Mouse (Mus musculus): ENCODE results near the gene H2afy. TPM values are rescaled to one million over a fixed set of nuclear protein-coding genes. Genes with fewer than 3 reads are reported as not detected.

The H2afy gene
- polyA plus RNA-seq, 1 experiment from 2014 or later, result 645 TPM

DNA sequence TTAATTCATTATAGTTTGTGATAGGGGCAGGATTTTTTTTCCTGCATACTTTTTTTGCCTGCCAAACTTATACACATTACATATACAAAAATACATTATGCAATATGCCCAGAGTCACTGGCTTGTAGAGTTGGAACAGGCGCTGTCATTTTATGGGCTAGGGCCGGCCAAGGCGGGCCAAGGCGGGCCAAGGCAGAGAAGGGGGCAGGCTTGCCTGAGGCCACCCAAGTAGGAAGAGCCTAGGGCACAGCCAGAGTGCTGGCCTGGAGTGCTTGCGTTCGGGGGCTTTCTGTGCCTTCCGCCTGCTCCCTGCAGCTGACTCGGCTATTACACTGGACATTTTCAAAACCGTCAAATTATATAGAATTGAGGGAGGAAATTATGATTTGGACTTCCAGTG, 34.0 kb downstream of the H2afy start:
- Histone ChIP-seq H3K27ac (no peak overlapping the region), H3K4me1 (peaks cover 41% of the 10 kb centered on the region), H3K36me3 (peaks cover 90% of the 10 kb centered on the region), H3K4me3 (no peak overlapping the region), H3K9me3 (replicated peaks) (no peaks in the 10 kb centered on the region), H3K27me3 (ENCODE audit: low read depth, poor library complexity, severe bottlenecking) (no peaks in the 10 kb centered on the region)
- WGBS, result 63% methylated on average over 9 of the region's 9 CpGs
- DNase-seq (ENCODE audit: low spot score), result no peak

DNA sequence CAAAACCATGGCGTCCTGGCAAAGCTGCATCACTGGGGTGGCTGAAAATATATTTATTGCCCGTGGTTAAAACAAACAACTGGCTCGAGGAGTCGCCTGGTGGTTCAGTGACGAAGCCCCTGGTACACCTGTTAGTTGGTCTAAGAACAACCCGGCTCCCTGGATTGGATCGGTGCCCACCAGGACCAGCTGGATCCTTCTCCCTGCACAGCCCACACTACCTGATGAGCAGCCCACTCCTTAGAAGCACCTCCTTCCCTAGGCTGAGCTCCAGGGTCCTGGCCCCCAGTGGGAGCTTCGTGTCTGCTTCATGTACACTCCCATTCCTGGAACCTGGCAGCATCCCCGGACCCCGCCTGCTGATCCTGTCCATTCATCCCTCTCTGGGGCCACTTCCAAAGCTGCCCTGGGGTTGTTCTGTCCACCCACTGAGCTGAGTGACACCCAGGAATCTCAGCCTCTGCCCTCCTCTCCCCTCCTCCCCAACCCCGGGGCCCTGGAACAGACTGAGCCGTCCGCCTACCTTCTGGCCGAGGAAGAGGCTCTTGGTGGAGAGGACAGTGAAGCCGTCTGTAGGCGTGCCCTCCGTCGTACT, 40.5 kb downstream of the H2afy start:
- H3K9me3 ChIP-seq (replicated peaks), result no peaks in the 10 kb centered on the region
- DNase-seq (ENCODE audit: low spot score), result no peak
- no peak overlapping the region for H3K27ac ChIP-seq
- H3K4me1 ChIP-seq, result 0 out of 2 replicates have a peak, but pooled peaks cover 4% of the 10 kb centered on the region
- H3K36me3 ChIP-seq, result peaks cover 90% of the 10 kb centered on the region
- no peak overlapping the region for H3K4me3 ChIP-seq
- H3K27me3 ChIP-seq (ENCODE audit: low read depth, poor library complexity, severe bottlenecking), result no peaks in the 10 kb centered on the region
- 92% methylated on average over 18 of the region's 18 CpGs for WGBS

DNA sequence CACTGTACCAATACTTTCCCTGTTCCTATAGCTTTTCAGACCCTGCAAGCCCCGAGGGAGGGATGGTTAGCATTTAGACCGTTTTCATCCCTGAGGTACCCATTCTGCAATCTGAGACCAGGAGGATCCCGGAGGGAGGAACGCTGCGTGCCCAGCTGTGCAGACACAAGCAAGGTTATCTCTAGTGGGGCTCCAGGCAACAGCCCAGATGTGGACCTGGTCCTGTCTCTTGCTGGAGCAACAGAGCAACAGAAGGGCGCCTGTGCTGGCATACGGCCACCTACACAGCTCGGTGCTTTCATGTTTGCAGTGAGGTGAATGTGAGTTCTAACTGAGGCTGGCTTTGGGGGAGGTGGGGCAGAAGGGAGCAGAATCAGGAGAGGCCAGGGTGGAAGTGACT, 41.6 kb downstream of the H2afy start:
- Histone ChIP-seq H3K36me3 (peaks cover 90% of the 10 kb centered on the region), H3K27me3 (ENCODE audit: low read depth, poor library complexity, severe bottlenecking) (no peaks in the 10 kb centered on the region), H3K4me3 (no peak overlapping the region), H3K4me1 (0 out of 2 replicates have a peak, but pooled peaks cover 4% of the 10 kb centered on the region), H3K9me3 (replicated peaks) (no peaks in the 10 kb centered on the region), H3K27ac (0 out of 2 replicates have a peak overlapping the region, but pooled peaks have one; percentile 6)
- DNase-seq (ENCODE audit: low spot score), result no peak
- whole genome bisulfite sequencing, result 87% methylated on average over 8 of the region's 8 CpGs

DNA sequence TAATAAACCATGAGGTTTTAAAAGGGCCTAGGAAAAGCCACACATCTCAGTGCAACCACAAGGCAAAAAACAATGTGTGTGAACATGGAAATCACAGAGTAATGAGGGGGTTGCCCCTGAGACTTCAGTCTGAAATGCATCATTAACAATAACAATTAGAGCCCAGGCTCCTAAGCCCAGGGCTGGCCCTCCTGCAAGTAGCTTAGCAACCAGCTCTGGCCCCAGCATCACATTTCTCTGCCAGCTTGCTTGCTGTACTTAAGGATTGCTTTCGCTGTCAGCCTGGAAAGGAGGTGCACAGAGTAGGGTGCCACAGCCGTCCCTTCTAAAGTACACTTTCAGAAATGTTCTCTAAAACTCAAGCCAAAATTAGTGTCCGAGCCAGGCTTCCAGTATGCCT, 42.5 kb downstream of the H2afy start:
- H3K27me3 ChIP-seq (ENCODE audit: low read depth, poor library complexity, severe bottlenecking), result no peaks in the 10 kb centered on the region
- DNase-seq (ENCODE audit: low spot score), result no peak
- H3K27ac ChIP-seq, result no peak overlapping the region
- H3K4me1 ChIP-seq, result 0 out of 2 replicates have a peak, but pooled peaks cover 4% of the 10 kb centered on the region
- no peak overlapping the region for H3K4me3 ChIP-seq
- H3K9me3 ChIP-seq (replicated peaks), result no peaks in the 10 kb centered on the region
- peaks cover 95% of the 10 kb centered on the region for H3K36me3 ChIP-seq
- 91% methylated on average over 3 of the region's 3 CpGs for WGBS

DNA sequence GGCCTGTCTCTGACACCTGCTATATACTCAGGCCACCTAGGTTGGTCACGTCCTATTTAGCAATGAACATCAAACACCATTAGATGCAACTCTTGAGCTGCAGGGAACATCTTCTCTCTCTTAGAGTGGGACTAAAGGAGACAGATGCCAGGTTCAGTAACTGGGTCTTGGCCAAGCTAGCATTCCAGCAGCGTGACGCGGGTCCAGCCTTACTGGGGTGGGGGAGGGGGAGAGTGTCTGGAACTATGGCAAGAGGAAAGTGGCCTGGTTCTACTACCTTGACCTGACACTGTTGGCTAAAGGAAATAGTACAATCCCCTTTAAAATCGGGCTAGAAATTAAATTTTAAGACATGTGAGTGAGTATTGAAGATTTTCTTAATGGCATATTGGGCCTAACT, 43.6 kb downstream of the H2afy start:
- Histone ChIP-seq H3K27ac (no peak overlapping the region), H3K4me3 (no peak overlapping the region), H3K36me3 (peaks cover 100% of the 10 kb centered on the region), H3K4me1 (peaks cover 4% of the 10 kb centered on the region; the same call in 1 of the 2 replicates), H3K9me3 (replicated peaks) (no peaks in the 10 kb centered on the region), H3K27me3 (ENCODE audit: low read depth, poor library complexity, severe bottlenecking) (no peaks in the 10 kb centered on the region)
- 91% methylated on average over 5 of the region's 5 CpGs for WGBS
- DNase-seq (ENCODE audit: low spot score), result no peak

DNA sequence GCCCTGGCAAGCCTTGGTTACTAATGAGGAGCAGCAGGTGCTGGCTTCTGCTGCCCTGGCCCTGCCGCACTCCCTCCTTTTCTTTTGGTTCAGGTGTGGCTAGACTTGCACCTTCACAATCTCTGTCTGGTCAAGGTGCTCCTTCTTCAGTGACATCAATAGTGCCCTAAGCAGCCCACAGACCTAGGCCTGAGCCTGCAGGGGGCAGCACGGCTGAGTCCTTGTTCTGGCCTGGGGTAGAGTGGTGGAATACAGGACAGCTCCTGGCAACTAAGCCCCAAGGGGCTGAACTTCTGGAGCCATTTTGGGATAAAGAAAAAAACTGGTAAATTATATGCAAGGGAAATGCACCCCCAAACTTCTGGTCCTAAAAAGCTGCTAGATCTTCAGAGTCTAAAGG, 45.6 kb downstream of the H2afy start:
- no peak overlapping the region for H3K4me3 ChIP-seq
- no peak overlapping the region for H3K27ac ChIP-seq
- no peak for DNase-seq (ENCODE audit: low spot score)
- peaks cover 100% of the 10 kb centered on the region for H3K36me3 ChIP-seq
- no peaks in the 10 kb centered on the region for H3K27me3 ChIP-seq (ENCODE audit: low read depth, poor library complexity, severe bottlenecking)
- H3K4me1 ChIP-seq, result peaks cover 7% of the 10 kb centered on the region
- H3K9me3 ChIP-seq (replicated peaks), result no peaks in the 10 kb centered on the region
- whole genome bisulfite sequencing, result 90% methylated on average over 2 of the region's 2 CpGs

DNA sequence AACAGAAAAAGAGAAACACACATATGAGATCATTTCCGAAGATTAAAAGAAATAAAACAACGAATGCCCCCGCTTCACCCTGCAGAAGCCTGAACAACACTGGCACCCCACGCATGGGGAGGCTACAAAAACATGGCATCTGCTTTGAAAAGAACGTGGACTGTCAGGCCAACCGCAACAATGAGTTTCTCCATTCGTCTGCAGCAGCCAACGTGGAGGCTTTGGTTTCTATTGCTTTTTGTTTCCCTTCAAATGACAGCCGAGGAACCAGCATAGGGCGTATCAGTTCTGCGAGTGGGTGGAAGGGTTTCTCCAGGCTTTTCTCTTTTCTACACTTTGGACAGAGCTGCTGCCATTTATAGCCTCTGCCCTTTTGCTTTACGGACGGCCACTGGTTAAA, 47.6 kb downstream of the H2afy start:
- H3K36me3 ChIP-seq, result peaks cover 100% of the 10 kb centered on the region
- no peaks in the 10 kb centered on the region for H3K27me3 ChIP-seq (ENCODE audit: low read depth, poor library complexity, severe bottlenecking)
- peaks cover 7% of the 10 kb centered on the region for H3K4me1 ChIP-seq
- H3K4me3 ChIP-seq, result no peak overlapping the region
- H3K27ac ChIP-seq, result no peak overlapping the region
- H3K9me3 ChIP-seq (replicated peaks), result no peaks in the 10 kb centered on the region
- WGBS, result 93% methylated on average over 13 of the region's 13 CpGs
- no peak for DNase-seq (ENCODE audit: low spot score)

DNA sequence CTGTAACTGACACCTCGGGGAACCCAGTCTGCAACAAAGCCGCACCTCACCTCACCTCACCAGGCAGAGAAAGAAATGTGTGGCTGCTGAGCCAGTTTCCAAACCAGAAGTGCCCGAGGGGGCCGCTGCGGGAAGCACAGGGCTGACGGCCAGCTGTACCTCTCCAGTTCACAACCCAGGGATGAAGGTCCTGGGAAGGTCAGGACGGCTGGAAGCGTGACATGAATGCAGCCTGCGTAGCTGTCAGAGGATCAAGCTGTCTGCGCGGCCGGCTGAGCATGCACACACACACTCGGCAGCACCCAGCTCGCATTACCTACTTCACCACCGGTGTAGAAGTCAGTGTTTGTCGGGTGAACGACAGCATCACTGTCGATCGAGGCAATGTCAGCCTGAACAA, 48.2 kb downstream of the H2afy start:
- WGBS, result 74% methylated on average over 19 of the region's 19 CpGs
- H3K27ac ChIP-seq, result no peak overlapping the region
- no peak for DNase-seq (ENCODE audit: low spot score)
- H3K4me3 ChIP-seq, result no peak overlapping the region
- H3K36me3 ChIP-seq, result peaks cover 100% of the 10 kb centered on the region
- no peaks in the 10 kb centered on the region for H3K9me3 ChIP-seq (replicated peaks)
- H3K27me3 ChIP-seq (ENCODE audit: low read depth, poor library complexity, severe bottlenecking), result no peaks in the 10 kb centered on the region
- H3K4me1 ChIP-seq, result peaks cover 7% of the 10 kb centered on the region

DNA sequence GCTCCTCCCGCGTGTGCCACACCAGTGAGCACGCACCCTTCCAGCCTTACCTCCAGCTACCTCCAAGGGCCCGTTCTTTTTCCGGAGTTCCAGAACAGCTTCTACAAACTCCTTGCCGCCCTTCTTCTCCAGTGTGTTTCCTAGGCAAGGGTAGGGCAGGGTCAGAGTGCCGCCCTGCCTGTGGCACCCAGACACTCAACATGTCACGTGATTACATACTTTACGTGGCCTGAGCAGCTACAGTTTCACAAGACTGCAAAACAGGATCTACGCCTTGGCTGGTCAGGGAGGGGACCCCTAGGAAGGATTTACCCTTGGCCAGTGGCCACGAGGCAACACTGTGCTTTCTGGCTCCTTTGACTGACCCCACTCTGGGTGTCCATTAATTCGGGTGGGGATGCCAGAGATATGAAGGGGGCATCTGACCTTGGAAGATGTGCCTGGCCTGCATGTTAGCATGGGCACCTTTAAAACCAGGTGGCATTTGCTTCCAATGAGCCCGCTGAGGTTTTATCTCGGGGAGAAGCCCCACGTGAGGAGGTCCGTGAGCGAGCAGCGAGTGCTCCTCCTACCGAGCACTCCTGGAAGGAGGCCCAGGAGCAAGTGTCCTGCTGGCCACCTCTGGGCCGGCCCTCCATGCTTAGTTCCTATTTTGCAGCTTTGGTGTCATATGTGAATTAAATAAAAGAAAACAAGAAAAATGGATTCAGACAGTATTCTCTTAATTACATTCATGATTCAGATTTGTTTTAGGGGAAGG, 51.8 kb downstream of the H2afy start:
- no peaks in the 10 kb centered on the region for H3K27me3 ChIP-seq (ENCODE audit: low read depth, poor library complexity, severe bottlenecking)
- peaks cover 100% of the 10 kb centered on the region for H3K36me3 ChIP-seq

DNA sequence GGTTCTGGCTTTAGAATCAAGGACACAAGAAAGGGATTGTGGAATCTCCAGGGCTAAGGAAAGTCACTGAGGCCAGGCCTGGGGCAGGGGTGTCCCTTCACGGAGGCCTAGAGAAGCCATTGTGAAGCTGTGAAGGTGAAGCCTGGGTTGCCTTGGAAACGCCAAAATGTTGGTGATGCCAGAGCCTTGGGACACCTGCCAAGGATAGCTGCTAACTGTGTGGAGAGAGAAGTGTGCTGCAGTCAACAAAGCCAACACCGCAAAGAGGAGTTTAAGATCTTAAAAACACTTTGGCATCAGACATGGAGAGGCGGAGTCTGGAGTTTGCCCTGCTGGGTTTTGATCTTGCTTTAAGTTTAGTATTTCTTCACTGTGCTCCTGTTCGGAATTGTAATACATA, 54.5 kb downstream of the H2afy start:
- 89% methylated on average over 5 of the region's 5 CpGs for WGBS
- Histone ChIP-seq H3K9me3 (replicated peaks) (no peaks in the 10 kb centered on the region), H3K4me3 (no peak overlapping the region), H3K27me3 (ENCODE audit: low read depth, poor library complexity, severe bottlenecking) (no peaks in the 10 kb centered on the region), H3K36me3 (peaks cover 100% of the 10 kb centered on the region), H3K27ac (no peak overlapping the region), H3K4me1 (peaks cover 18% of the 10 kb centered on the region; the same call in 1 of the 2 replicates)
- no peak for DNase-seq (ENCODE audit: low spot score)

More for the DNA sequence above, 51.8 kb downstream of the H2afy start:
- Histone ChIP-seq H3K4me1 (peaks cover 11% of the 10 kb centered on the region), H3K9me3 (replicated peaks) (no peaks in the 10 kb centered on the region), H3K27ac (no peak overlapping the region), H3K4me3 (no peak overlapping the region)
- no peak for DNase-seq (ENCODE audit: low spot score)
- WGBS, result 94% methylated on average over 20 of the region's 20 CpGs

DNA sequence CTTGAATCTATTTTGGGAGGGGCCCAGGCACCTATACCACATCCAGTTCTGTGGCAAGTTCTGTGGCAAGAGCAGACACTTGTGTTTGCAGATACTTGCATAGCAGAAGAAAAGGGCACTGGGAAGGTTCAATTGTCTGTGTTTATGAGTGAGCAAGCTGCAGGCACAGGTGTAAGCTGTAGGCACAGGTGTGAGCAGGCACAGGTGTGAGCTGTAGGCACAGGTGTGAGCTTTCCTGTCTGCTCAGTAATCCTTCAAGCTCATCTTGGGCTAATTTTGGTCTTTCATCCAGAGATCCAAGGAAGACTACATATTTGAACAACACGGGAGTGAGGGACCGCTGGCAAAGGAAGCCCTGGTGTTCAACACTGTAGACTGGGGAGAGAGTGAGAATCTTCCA, 56.5 kb downstream of the H2afy start:
- no peaks in the 10 kb centered on the region for H3K27me3 ChIP-seq (ENCODE audit: low read depth, poor library complexity, severe bottlenecking)
- H3K4me1 ChIP-seq, result peaks cover 34% of the 10 kb centered on the region
- no peak overlapping the region for H3K27ac ChIP-seq
- DNase-seq (ENCODE audit: low spot score), result no peak
- peaks cover 100% of the 10 kb centered on the region for H3K36me3 ChIP-seq
- H3K4me3 ChIP-seq, result no peak overlapping the region
- 100% methylated on average over 2 of the region's 2 CpGs for WGBS
- no peaks in the 10 kb centered on the region for H3K9me3 ChIP-seq (replicated peaks)

DNA sequence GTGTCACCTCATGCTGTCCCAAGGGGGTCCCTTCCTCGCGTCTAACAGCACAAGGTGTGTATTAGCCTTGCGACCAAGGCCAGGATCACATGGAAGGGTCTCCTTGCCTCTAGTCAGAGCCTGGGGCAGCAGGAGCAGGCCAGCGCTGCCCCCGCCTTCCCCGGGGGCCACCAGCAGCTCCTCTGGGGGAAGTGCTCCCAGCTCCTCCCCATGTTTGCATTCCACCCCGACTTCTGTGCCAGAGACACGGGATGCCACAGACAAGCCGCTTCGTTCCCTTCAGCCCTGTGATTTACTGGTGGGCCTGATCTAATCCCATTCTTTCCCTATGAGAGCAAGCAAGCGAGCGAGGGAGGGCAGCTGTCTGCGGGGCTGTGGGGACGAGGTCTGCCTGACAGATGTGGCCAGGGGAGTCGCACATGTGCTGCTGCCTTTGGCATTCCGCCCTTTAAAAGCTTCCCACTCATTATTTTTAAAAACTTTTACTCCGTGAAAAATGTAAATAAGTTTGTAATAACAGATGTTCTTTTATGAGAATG, 57.4 kb downstream of the H2afy start:
- Histone ChIP-seq H3K9me3 (replicated peaks) (no peaks in the 10 kb centered on the region), H3K4me1 (peaks cover 41% of the 10 kb centered on the region), H3K27me3 (ENCODE audit: low read depth, poor library complexity, severe bottlenecking) (no peaks in the 10 kb centered on the region), H3K27ac (peak overlapping the region; percentile 70), H3K36me3 (peaks cover 100% of the 10 kb centered on the region), H3K4me3 (no peak overlapping the region)
- WGBS, result 44% methylated on average over 17 of the region's 17 CpGs
- peak; percentile 71 for DNase-seq (ENCODE audit: low spot score)

DNA sequence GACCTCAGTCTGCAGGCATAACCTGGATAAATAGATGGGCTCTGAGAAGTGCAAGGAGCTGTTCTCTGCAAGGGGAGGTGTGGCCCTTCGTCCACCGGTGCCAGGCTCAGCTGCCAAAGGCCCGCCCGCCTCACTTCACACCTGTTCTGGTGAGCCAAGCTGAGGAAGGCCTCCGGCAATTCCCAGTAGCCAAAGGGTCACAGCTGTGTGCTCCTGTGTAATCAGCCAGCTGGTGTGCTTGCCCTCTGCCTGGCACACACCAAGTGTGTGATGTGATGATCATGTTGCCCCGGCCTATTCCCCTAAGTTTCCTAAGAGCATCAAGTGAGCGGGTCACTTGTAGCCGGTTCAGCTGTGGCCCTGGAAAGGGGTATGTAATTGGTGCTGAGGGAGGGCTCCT, 60.2 kb downstream of the H2afy start:
- H3K9me3 ChIP-seq (replicated peaks), result no peaks in the 10 kb centered on the region
- no peaks in the 10 kb centered on the region for H3K27me3 ChIP-seq (ENCODE audit: low read depth, poor library complexity, severe bottlenecking)
- WGBS, result 94% methylated on average over 8 of the region's 8 CpGs
- no peak for DNase-seq (ENCODE audit: low spot score)
- H3K4me1 ChIP-seq, result peaks cover 47% of the 10 kb centered on the region
- peaks cover 98% of the 10 kb centered on the region for H3K36me3 ChIP-seq
- no peak overlapping the region for H3K27ac ChIP-seq
- no peak overlapping the region for H3K4me3 ChIP-seq
